Comparison of ENCODE assay signal across 8 mouse cellular contexts in genomic region chr10:4188614-4189402, GRCm38 (mm10).
DNase-seq lines count a peak whose midpoint lies in the region; ATAC-seq and TF ChIP-seq lines count a peak whose summit lies in the region.

No protein-coding gene starts in this region.

- no peaks in the 10 kb centered on the region for H3K9me3 ChIP-seq in hindbrain, postnatal 0 days (ENCODE audit: low read length)

- TF ChIP-seq CTCF in hindbrain, postnatal 0 days (IDR thresholded peaks at IDR 0.05; ENCODE audit: low read depth), result no peak

- DNase-seq in right cerebral cortex, postnatal 4 days, result peak; percentile 37
- no peak for DNase-seq in right cerebral cortex, postnatal 25 days
- DNase-seq in gastrocnemius, postnatal 36 days, result peak; percentile 44 to 50
- peak; percentile 67 for DNase-seq in hindbrain, postnatal 0 days (ENCODE audit: low spot score)
- DNase-seq in lung, postnatal 4 days, result peak; percentile 81 to 88
- DNase-seq in yolk sac, embryonic 10.5 days (ENCODE audit: low spot score), result peak; percentile 30
- DNase-seq in left cerebral cortex, adult 9 months (ENCODE audit: low spot score in 2 of 2), result no peak
- DNase-seq in left cerebral cortex, postnatal 25 days (ENCODE audit: low spot score in 2 of 2), result no peak

- no peak overlapping the region for H3K4me3 ChIP-seq in hindbrain, postnatal 0 days (ENCODE audit: low read length)

- H3K27me3 ChIP-seq in hindbrain, postnatal 0 days (ENCODE audit: insufficient read depth, low read length), result no peaks in the 10 kb centered on the region

- intact Hi-C loops in gastrocnemius, postnatal 36 days (cut with DNase I), result no loop called here
- intact Hi-C loops in left cerebral cortex, postnatal 25 days (cut with DNase I), result no loop called here

- H3K9ac ChIP-seq in hindbrain, postnatal 0 days (replicated peaks; ENCODE audit: low read length), result no peak overlapping the region

- H3K4me1 ChIP-seq in hindbrain, postnatal 0 days (ENCODE audit: insufficient read depth, low read length), result peaks cover 4% of the 10 kb centered on the region; the same call in 1 of the 2 replicates

- 57% methylated on average over 18 of the region's 18 CpGs for WGBS in hindbrain, postnatal 0 days

- ATAC-seq in hindbrain, postnatal 0 days, result 0 out of 2 replicates have a peak, but pooled peaks have one; percentile 35

- no peak overlapping the region for H3K27ac ChIP-seq in hindbrain, postnatal 0 days

- H3K4me2 ChIP-seq in hindbrain, postnatal 0 days (ENCODE audit: low read depth, low read length), result no peak overlapping the region

- no peaks in the 10 kb centered on the region for H3K36me3 ChIP-seq in hindbrain, postnatal 0 days (ENCODE audit: insufficient read depth, low read length)

Comparison
In these comparisons a context has a peak if more than half of its experiments do, and no peak if none do; other contexts are left out.
1. DNase-seq: peak in right cerebral cortex, postnatal 4 days (single experiment), gastrocnemius, postnatal 36 days (2 of 2), hindbrain, postnatal 0 days (single experiment), lung, postnatal 4 days (2 of 2) and yolk sac, embryonic 10.5 days (single experiment); none in right cerebral cortex, postnatal 25 days (single experiment), left cerebral cortex, adult 9 months (0 of 2) and left cerebral cortex, postnatal 25 days (0 of 2).